Mouse (Mus musculus): ENCODE results near the gene Snx22.

DNA sequence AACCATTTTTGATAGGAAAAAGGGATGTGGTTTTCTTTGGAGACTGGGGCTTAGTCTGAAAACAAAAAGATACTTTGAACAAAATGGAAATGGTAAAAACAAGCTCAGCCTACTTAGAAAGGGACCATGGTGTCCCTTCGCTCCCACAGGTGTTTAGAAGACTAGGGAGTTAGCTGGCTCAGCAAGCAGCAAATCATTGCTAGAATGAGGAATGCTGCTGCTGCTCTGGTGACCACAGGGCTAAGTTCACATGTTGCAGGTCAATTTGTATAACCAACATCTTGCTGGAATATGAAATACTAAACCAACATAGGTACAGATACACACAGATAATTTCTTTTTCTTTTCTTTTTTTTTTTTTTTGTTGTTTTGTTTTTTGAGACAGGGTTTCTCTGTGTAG is 40.1 kb upstream of the Snx22 start:
- TF ChIP-seq EP300 (IDR thresholded peaks at IDR 0.05; ENCODE audit: low read depth) (no peak), CTCF (IDR thresholded peaks at IDR 0.05; ENCODE audit: low read depth) (no peak)

All from heart, postnatal 0 days (tissue).